Mouse (Mus musculus): ENCODE data around the gene Gm17334. TPM values are rescaled to one million over a fixed set of nuclear protein-coding genes. Genes with fewer than 3 reads are reported as not detected.

The Gm17334 gene
- polyA plus RNA-seq (2016; fragmentation: Nextera tagmentation; extraction: Ambion mirVana): not detected in 2 replicates

- H3K27ac ChIP-seq: no peak within 1 kb of the TSS
- peaks cover 20% of the 10 kb centered on the region for H3K4me1 ChIP-seq
- peaks cover 32% of the 10 kb centered on the region for H3K36me3 ChIP-seq
- DNase-seq (ENCODE audit: low spot score): no peak
- 97% methylated on average over 5 of the region's 5 CpGs for WGBS
- no peaks in the 10 kb centered on the region for H3K9me3 ChIP-seq (replicated peaks)
- no peak within 1 kb of the TSS for H3K4me3 ChIP-seq
- H3K27me3 ChIP-seq (ENCODE audit: low read depth, poor library complexity, severe bottlenecking): peaks cover 25% of the 10 kb centered on the region
Observed at GRCm38 (mm10) chr11:53773087-53773486, at the start of gene Gm17334. Gm17334 (minus strand) TSS chr11:53773187.

GRCm38 (mm10) chr11:53821945-53822338, 49.0 kb upstream of the Gm17334 start:
- no peaks in the 10 kb centered on the region for H3K27me3 ChIP-seq (ENCODE audit: low read depth, poor library complexity, severe bottlenecking)
- WGBS: 93% methylated on average over 3 of the region's 3 CpGs

GRCm38 (mm10) chr11:53821230-53821944, 48.4 kb upstream of the Gm17334 start:
- no peak for DNase-seq (ENCODE audit: low spot score)
- Histone ChIP-seq H3K4me3 (no peak overlapping the region), H3K36me3 (no peaks in the 10 kb centered on the region), H3K27me3 (ENCODE audit: low read depth, poor library complexity, severe bottlenecking) (no peaks in the 10 kb centered on the region), H3K4me1 (no peaks in the 10 kb centered on the region; the same call in 1 of the 2 replicates), H3K27ac (no peak overlapping the region), H3K9me3 (replicated peaks) (no peaks in the 10 kb centered on the region)
- WGBS: 84% methylated on average over 11 of the region's 11 CpGs

More at GRCm38 (mm10) chr11:53821945-53822338, 49.0 kb upstream of the Gm17334 start:
- Histone ChIP-seq H3K36me3 (no peaks in the 10 kb centered on the region), H3K4me3 (no peak overlapping the region), H3K9me3 (replicated peaks) (no peaks in the 10 kb centered on the region), H3K27ac (no peak overlapping the region), H3K4me1 (no peaks in the 10 kb centered on the region; the same call in 1 of the 2 replicates)
- no peak for DNase-seq (ENCODE audit: low spot score)

- Histone ChIP-seq H3K9me3 (replicated peaks) (no peaks in the 10 kb centered on the region), H3K4me1 (no peaks in the 10 kb centered on the region; the same call in 1 of the 2 replicates), H3K4me3 (no peak overlapping the region), H3K27me3 (ENCODE audit: low read depth, poor library complexity, severe bottlenecking) (no peaks in the 10 kb centered on the region), H3K36me3 (no peaks in the 10 kb centered on the region), H3K27ac (no peak overlapping the region)
- 90% methylated on average over 13 of the region's 13 CpGs for WGBS
- no peak for DNase-seq (ENCODE audit: low spot score)
Observed at GRCm38 (mm10) chr11:53820516-53821170, 47.7 kb upstream of the Gm17334 start.

- Histone ChIP-seq H3K27ac (no peak overlapping the region), H3K4me1 (no peaks in the 10 kb centered on the region; the same call in 1 of the 2 replicates), H3K9me3 (replicated peaks) (no peaks in the 10 kb centered on the region), H3K4me3 (no peak overlapping the region), H3K27me3 (ENCODE audit: low read depth, poor library complexity, severe bottlenecking) (no peaks in the 10 kb centered on the region), H3K36me3 (no peaks in the 10 kb centered on the region)
- no peak for DNase-seq (ENCODE audit: low spot score)
- WGBS: 93% methylated on average over 6 of the region's 6 CpGs
Observed at GRCm38 (mm10) chr11:53819511-53819910, 46.5 kb upstream of the Gm17334 start.

GRCm38 (mm10) chr11:53818794-53819193, 45.8 kb upstream of the Gm17334 start:
- no peak for DNase-seq (ENCODE audit: low spot score)
- no peaks in the 10 kb centered on the region for H3K9me3 ChIP-seq (replicated peaks)
- H3K4me3 ChIP-seq: no peak overlapping the region
- H3K27ac ChIP-seq: no peak overlapping the region
- no peaks in the 10 kb centered on the region; the same call in 1 of the 2 replicates for H3K4me1 ChIP-seq
- H3K27me3 ChIP-seq (ENCODE audit: low read depth, poor library complexity, severe bottlenecking): no peaks in the 10 kb centered on the region
- WGBS: 61% methylated on average over 6 of the region's 6 CpGs
- no peaks in the 10 kb centered on the region for H3K36me3 ChIP-seq

- Histone ChIP-seq H3K27ac (no peak overlapping the region), H3K36me3 (no peaks in the 10 kb centered on the region), H3K4me3 (no peak overlapping the region), H3K27me3 (ENCODE audit: low read depth, poor library complexity, severe bottlenecking) (no peaks in the 10 kb centered on the region), H3K9me3 (replicated peaks) (no peaks in the 10 kb centered on the region), H3K4me1 (no peaks in the 10 kb centered on the region; the same call in 1 of the 2 replicates)
- no peak for DNase-seq (ENCODE audit: low spot score)
- WGBS: 91% methylated on average over 5 of the region's 5 CpGs
Observed at GRCm38 (mm10) chr11:53816841-53817375, 43.9 kb upstream of the Gm17334 start.

- 72% methylated on average over 3 of the region's 3 CpGs for WGBS
- H3K27me3 ChIP-seq (ENCODE audit: low read depth, poor library complexity, severe bottlenecking): no peaks in the 10 kb centered on the region
Observed at GRCm38 (mm10) chr11:53814810-53815209, 41.8 kb upstream of the Gm17334 start.

GRCm38 (mm10) chr11:53813001-53813868, 40.2 kb upstream of the Gm17334 start:
- H3K27ac ChIP-seq: no peak overlapping the region
- no peaks in the 10 kb centered on the region for H3K4me1 ChIP-seq
- no peaks in the 10 kb centered on the region for H3K27me3 ChIP-seq (ENCODE audit: low read depth, poor library complexity, severe bottlenecking)
- 88% methylated on average over 16 of the region's 16 CpGs for WGBS
- no peaks in the 10 kb centered on the region for H3K9me3 ChIP-seq (replicated peaks)
- no peaks in the 10 kb centered on the region for H3K36me3 ChIP-seq
- no peak for DNase-seq (ENCODE audit: low spot score)
- H3K4me3 ChIP-seq: no peak overlapping the region

More at GRCm38 (mm10) chr11:53814810-53815209, 41.8 kb upstream of the Gm17334 start:
- Histone ChIP-seq H3K27ac (no peak overlapping the region), H3K36me3 (no peaks in the 10 kb centered on the region), H3K4me1 (no peaks in the 10 kb centered on the region; the same call in 1 of the 2 replicates), H3K9me3 (replicated peaks) (no peaks in the 10 kb centered on the region), H3K4me3 (no peak overlapping the region)
- DNase-seq (ENCODE audit: low spot score): no peak

GRCm38 (mm10) chr11:53811312-53811711, 38.3 kb upstream of the Gm17334 start:
- H3K27ac ChIP-seq: no peak overlapping the region
- H3K9me3 ChIP-seq (replicated peaks): no peaks in the 10 kb centered on the region
- no peaks in the 10 kb centered on the region for H3K4me1 ChIP-seq
- H3K4me3 ChIP-seq: no peak overlapping the region
- WGBS: 84% methylated on average over 3 of the region's 3 CpGs
- no peaks in the 10 kb centered on the region for H3K27me3 ChIP-seq (ENCODE audit: low read depth, poor library complexity, severe bottlenecking)
- no peak for DNase-seq (ENCODE audit: low spot score)
- H3K36me3 ChIP-seq: no peaks in the 10 kb centered on the region

- Histone ChIP-seq H3K27ac (no peak overlapping the region), H3K4me3 (no peak overlapping the region), H3K27me3 (ENCODE audit: low read depth, poor library complexity, severe bottlenecking) (no peaks in the 10 kb centered on the region), H3K36me3 (no peaks in the 10 kb centered on the region), H3K4me1 (no peaks in the 10 kb centered on the region), H3K9me3 (replicated peaks) (no peaks in the 10 kb centered on the region)
- no peak for DNase-seq (ENCODE audit: low spot score)
- WGBS: 78% methylated on average over 2 of the region's 2 CpGs
Observed at GRCm38 (mm10) chr11:53810749-53811148, 37.8 kb upstream of the Gm17334 start.

GRCm38 (mm10) chr11:53810156-53810555, 37.2 kb upstream of the Gm17334 start:
- Histone ChIP-seq H3K4me1 (no peaks in the 10 kb centered on the region), H3K36me3 (no peaks in the 10 kb centered on the region), H3K27me3 (ENCODE audit: low read depth, poor library complexity, severe bottlenecking) (no peaks in the 10 kb centered on the region), H3K4me3 (no peak overlapping the region), H3K27ac (no peak overlapping the region), H3K9me3 (replicated peaks) (no peaks in the 10 kb centered on the region)
- 64% methylated on average over 5 of the region's 5 CpGs for WGBS
- no peak for DNase-seq (ENCODE audit: low spot score)
